Mouse (Mus musculus): ENCODE data around the gene Syt3.

Gene Syt3

DNA sequence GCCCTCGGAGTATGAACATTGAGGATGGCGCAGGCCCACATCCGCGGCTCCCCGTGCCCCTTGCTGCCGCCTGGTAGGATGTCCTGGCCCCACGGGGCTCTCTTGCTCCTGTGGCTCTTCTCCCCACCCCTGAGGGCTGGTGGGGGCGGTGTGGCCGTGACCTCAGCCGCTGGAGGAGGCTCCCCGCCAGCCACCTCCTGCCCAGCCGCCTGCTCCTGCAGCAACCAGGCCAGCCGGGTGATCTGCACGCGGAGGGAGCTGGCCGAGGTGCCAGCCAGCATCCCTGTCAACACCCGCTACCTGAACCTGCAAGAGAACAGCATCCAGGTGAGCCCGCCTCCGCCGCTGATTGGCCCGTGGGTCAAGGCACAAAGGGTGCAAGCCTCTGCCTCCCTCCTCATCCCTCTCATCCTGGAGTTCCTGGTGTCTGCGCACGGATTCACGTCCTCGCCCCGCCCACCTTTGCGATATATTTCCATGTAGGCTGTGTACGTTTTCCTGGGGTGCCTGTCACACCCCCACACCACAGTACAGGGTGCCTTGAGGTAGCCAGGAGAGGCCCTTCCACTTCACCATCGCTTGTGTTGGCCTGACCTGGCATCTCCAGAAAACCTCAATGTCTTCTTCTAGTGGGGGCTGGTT lies 61.1 kb downstream of the Syt3 start:
- DNase-seq (ENCODE audit: low spot score), result no peak

DNA sequence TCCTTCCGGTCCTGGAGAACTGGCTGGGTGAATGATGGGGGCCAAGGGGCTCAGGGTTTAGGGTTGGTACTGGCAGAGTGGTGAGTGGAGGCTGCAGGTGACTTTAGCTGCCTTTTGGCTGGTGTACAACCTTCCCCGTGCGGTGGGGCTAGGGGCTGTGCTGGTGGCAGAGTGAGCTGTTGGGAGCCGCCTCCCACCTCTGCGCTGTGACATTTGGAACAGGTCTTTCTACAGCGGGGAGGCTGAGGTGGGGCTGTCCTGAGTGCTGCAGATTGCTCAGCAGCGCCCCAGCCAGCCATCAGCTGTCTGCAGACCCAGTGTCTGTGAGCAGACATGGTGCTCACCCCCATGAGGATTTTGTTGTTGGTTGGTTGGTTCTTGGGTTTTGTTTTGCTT lies 61.6 kb downstream of the Syt3 start:
- DNase-seq (ENCODE audit: low spot score), result no peak

DNA sequence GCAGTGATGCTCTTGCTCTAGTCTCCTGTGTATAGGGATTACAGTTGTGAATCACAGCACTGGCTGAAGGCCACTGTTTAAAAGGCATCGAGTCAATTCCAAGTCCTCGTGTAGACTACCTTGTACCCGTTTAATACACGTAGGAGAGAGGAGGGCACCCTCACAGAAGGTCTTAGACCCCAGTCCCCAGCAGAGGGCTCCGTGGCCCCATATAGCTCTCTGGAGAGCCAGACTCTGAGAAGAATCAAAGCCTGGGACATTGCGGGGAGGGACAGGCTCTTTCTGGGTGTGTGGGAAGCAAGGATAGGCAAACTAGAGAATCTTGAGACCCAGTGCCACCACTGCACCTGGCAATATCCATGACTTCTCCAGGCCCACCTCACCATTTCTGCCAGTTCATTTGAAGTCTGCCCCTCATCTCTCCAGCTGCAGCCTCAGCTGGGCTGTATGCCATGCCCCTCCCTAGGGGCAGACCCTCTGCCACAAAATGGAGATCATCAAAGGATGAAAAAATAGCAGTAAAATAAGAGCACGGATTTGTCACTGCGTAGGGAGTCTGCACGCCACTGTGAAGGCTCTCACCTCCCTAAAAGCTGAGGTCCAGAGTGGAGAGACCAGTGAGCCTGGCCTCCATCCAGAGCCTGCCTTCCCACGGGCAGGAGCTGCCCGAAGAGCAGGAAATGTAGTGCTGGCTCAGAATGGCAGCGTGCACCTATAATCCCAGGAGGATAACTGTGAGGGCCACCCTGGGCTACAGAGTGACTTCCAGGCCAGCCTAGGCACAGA lies 62.4 kb downstream of the Syt3 start:
- no peak for DNase-seq (ENCODE audit: low spot score)

Data from T-cell, adult 2 months (primary cell).